Mouse (Mus musculus) midbrain, postnatal 0 days (tissue): ENCODE results near the gene B2m. TPM values are rescaled to one million over a fixed set of nuclear protein-coding genes. Genes with fewer than 3 reads are reported as not detected.
"Not testable (repeated sequence)": the region's sequence is repeated elsewhere in the genome, so short reads cannot be mapped to it uniquely, and the experiment has no call there.

Experiments used
- ATAC-seq: fragments of 200-750 bp; cut with Nextera tagmentation; 2 replicates; pipeline ENCODE4 v1.8.0; 2017; ENCODE audit warnings: moderate number of reproducible peaks, mild to moderate bottlenecking, moderate TSS enrichment, moderate library complexity; ENCODE audit not compliant: low FRiP score
- DNase-seq: peaks from one replicate; pipeline ENCODE4 v3.0.0-alpha.2; 2015; ENCODE audit warnings: low spot score
- H3K27ac ChIP-seq: fragments of 300-500 bp; sonication (generic); 2 replicates; pipeline ENCODE4 v1.5.1; 2014; ENCODE audit warnings: low read depth, mild to moderate bottlenecking, low read length, mixed read lengths
- H3K27me3 ChIP-seq: fragments of 300-500 bp; sonication (generic); 2 replicates; pipeline ENCODE4 v1.6.1; 2014; ENCODE audit warnings: low read length, control low read depth, mixed read lengths; ENCODE audit not compliant: insufficient read depth
- H3K36me3 ChIP-seq: fragments of 300-500 bp; sonication (generic); 2 replicates; pipeline ENCODE4 v1.6.1; 2014; ENCODE audit warnings: low read length, control low read depth, mixed read lengths; ENCODE audit not compliant: insufficient read depth
- H3K4me1 ChIP-seq: fragments of 300-500 bp; sonication (generic); 2 replicates; pipeline ENCODE4 v1.6.1; 2014; ENCODE audit warnings: mild to moderate bottlenecking, control low read depth, antibody characterized with exemption, low read length, mixed read lengths; ENCODE audit not compliant: insufficient read depth
- H3K4me2 ChIP-seq: fragments of 300-500 bp; sonication (generic); 2 replicates; pipeline ENCODE4 v1.6.1; 2014; ENCODE audit warnings: low read depth, mild to moderate bottlenecking, low read length, mixed read lengths; ENCODE audit not compliant: poor library complexity, severe bottlenecking
- H3K4me3 ChIP-seq: fragments of 300-500 bp; sonication (generic); 2 replicates; pipeline ENCODE4 v1.5.1; 2014; ENCODE audit warnings: low read depth, mild to moderate bottlenecking, low read length, moderate library complexity
- H3K9ac ChIP-seq: fragments of 300-500 bp; sonication (generic); replicated peaks from 2 replicates; pipeline ENCODE4 v1.6.1; 2014; ENCODE audit warnings: mild to moderate bottlenecking, low read length, moderate library complexity, mixed read lengths; ENCODE audit not compliant: poor library complexity, severe bottlenecking
- H3K9me3 ChIP-seq: fragments of 300-500 bp; sonication (generic); 2 replicates; pipeline ENCODE4 v1.6.1; 2016; ENCODE audit warnings: low read length, control low read depth
- CTCF ChIP-seq: IDR thresholded peaks from 2 replicates; pipeline ENCODE4 v1.5.1; 2016; ENCODE audit warnings: antibody characterized with exemption, mild to moderate bottlenecking
- WGBS: fragments of 180-500 bp; shearing (Covaris S2); extraction: QIAGEN DNeasy Blood & Tissue Kit; methylation state at CpG from one replicate; pipeline ENCODE4 v1.1.7; 2014; 5-methylcytosine and 5-hydroxymethylcytosine counted together
- polyA plus RNA-seq: library from polyadenylated mRNA; unstranded; fragments of >200 nt; fragmentation: Nextera tagmentation; extraction: Ambion mirVana; gene quantifications from 2 replicates; pipeline ENCODE4 v1.2.1, GENCODE M21; 2015
- total RNA-seq: library from RNA; depleted of rRNA; stranded (reverse); fragments of >200 nt; gene quantifications from 2 replicates; pipeline ENCODE4 v1.2.3, GENCODE M21; 2014; rRNA removed

B2m gene
- 106 and 108 TPM in 2 replicates for total RNA-seq
- 147 and 161 TPM in 2 replicates for polyA plus RNA-seq

- under 1% methylated on average over 40 of the region's 40 CpGs for WGBS
- Histone ChIP-seq H3K36me3 (no peaks in the 10 kb centered on the region), H3K9ac (peak within 1 kb of the TSS; percentile 64), H3K27ac (no peak within 1 kb of the TSS), H3K9me3 (no peaks in the 10 kb centered on the region), H3K4me3 (peak within 1 kb of the TSS; percentile 70), H3K4me2 (peak within 1 kb of the TSS; percentile 89), H3K27me3 (no peaks in the 10 kb centered on the region), H3K4me1 (no peaks in the 10 kb centered on the region)
- DNase-seq (peak; percentile 97), ATAC-seq (peak; percentile 98)
- no peak for TF ChIP-seq CTCF
Observed at GRCm38 (mm10) chr2:122147508-122148241, at the start of gene B2m. TSS of gene B2m (plus strand) at chr2:122147686.

DNA sequence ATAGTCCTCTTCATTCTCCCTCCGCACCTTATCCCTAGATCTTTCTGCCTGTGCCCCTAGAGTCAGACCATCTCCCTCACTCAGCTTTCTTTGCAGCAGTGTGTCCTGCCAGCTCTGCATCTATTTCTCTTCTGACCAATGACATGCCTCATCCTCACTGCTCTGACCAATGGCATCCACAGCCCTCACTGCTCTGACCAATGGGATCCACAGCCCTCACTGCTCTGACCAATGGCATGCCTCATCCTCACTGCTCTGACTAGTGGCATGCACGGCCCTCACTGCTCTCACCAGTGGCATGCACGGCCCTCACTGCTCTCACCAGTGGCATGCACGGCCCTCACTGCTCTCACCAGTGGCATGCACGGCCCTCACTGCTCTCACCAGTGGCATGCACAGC is 49.8 kb upstream of the B2m start:
- ATAC-seq: not testable (repeated sequence)

GRCm38 (mm10) chr2:122102070-122102469 is 45.4 kb upstream of the B2m start:
- Histone ChIP-seq H3K9me3 (no peaks in the 10 kb centered on the region), H3K27me3 (no peaks in the 10 kb centered on the region), H3K9ac (no peak overlapping the region), H3K36me3 (peaks cover 37% of the 10 kb centered on the region), H3K4me2 (no peak overlapping the region), H3K4me1 (no peaks in the 10 kb centered on the region), H3K27ac (no peak overlapping the region), H3K4me3 (no peak overlapping the region)
- no peak for DNase-seq
- TF ChIP-seq CTCF: peak; percentile 27; the same call in 1 of the 2 replicates
- ATAC-seq: no peak

More for the DNA sequence above, 49.8 kb upstream of the B2m start:
- peaks cover 53% of the 10 kb centered on the region for H3K36me3 ChIP-seq
- H3K27ac ChIP-seq, DNase-seq, H3K27me3 ChIP-seq, H3K4me1 ChIP-seq, H3K9me3 ChIP-seq, H3K4me3 ChIP-seq, H3K4me2 ChIP-seq, H3K9ac ChIP-seq: not testable (repeated sequence)
- 85% methylated on average over 5 of the region's 5 CpGs for WGBS

DNA sequence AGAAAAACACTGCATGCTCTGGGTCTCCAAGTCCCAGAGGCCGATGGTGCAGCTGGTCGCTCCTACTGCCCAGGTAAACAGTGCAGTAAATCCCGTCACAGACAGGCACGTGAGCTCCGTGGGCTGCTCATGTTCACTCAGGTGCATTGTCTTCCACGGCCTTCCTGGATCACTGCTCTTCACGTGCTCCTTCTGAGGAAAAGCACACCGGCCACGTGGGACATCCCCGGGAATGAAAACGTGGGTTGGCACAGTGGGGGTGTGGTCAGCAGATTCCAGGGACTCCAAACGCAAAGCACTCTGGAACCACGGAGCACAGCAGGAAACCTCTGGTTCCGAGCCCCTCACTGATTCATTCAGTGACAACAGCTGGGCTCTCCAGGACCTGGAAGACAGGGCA is 39.4 kb upstream of the B2m start:
- Histone ChIP-seq H3K27me3 (no peaks in the 10 kb centered on the region), H3K9ac (no peak overlapping the region), H3K36me3 (peaks cover 27% of the 10 kb centered on the region), H3K27ac (no peak overlapping the region), H3K4me1 (no peaks in the 10 kb centered on the region), H3K9me3 (no peaks in the 10 kb centered on the region), H3K4me3 (no peak overlapping the region), H3K4me2 (no peak overlapping the region)
- no peak for DNase-seq
- ATAC-seq: no peak
- TF ChIP-seq CTCF: no peak
- WGBS: 86% methylated on average over 14 of the region's 14 CpGs

GRCm38 (mm10) chr2:122109714-122110113 is 37.8 kb upstream of the B2m start:
- no peaks in the 10 kb centered on the region for H3K27me3 ChIP-seq
- no peak for TF ChIP-seq CTCF
- no peak overlapping the region for H3K27ac ChIP-seq
- H3K9ac ChIP-seq: no peak overlapping the region; the same call in 1 of the 2 replicates
- 83% methylated on average over 4 of the region's 4 CpGs for WGBS
- DNase-seq (no peak), ATAC-seq (no peak)
- peaks cover 32% of the 10 kb centered on the region for H3K36me3 ChIP-seq
- H3K4me1 ChIP-seq: no peaks in the 10 kb centered on the region
- H3K4me2 ChIP-seq: no peak overlapping the region
- no peak overlapping the region for H3K4me3 ChIP-seq
- no peaks in the 10 kb centered on the region for H3K9me3 ChIP-seq

GRCm38 (mm10) chr2:122116888-122117287 is 30.6 kb upstream of the B2m start:
- Histone ChIP-seq H3K27me3 (no peaks in the 10 kb centered on the region), H3K27ac (no peak overlapping the region), H3K9me3 (no peaks in the 10 kb centered on the region), H3K4me1 (no peaks in the 10 kb centered on the region), H3K4me3 (peak overlapping the region; percentile 96), H3K36me3 (peaks cover 8% of the 10 kb centered on the region; the same call in 1 of the 2 replicates), H3K9ac (no peak overlapping the region), H3K4me2 (peak overlapping the region; percentile 57)
- ATAC-seq (no peak), DNase-seq (no peak)
- 88% methylated on average over 2 of the region's 2 CpGs for WGBS
- no peak for TF ChIP-seq CTCF
